Mouse (Mus musculus) naive thymus-derived CD4-positive, alpha-beta T cell, adult 2 months (primary cell): ENCODE measurements around the gene Tor1aip2.
A peak's percentile ranks its signal among the peaks of the same experiment; 100 is the strongest.

Experiments
- DNase-seq: peaks from one replicate; pipeline ENCODE4 v3.0.0-alpha.2; 2011; ENCODE audit warnings: low read depth

Tor1aip2 gene

DNA sequence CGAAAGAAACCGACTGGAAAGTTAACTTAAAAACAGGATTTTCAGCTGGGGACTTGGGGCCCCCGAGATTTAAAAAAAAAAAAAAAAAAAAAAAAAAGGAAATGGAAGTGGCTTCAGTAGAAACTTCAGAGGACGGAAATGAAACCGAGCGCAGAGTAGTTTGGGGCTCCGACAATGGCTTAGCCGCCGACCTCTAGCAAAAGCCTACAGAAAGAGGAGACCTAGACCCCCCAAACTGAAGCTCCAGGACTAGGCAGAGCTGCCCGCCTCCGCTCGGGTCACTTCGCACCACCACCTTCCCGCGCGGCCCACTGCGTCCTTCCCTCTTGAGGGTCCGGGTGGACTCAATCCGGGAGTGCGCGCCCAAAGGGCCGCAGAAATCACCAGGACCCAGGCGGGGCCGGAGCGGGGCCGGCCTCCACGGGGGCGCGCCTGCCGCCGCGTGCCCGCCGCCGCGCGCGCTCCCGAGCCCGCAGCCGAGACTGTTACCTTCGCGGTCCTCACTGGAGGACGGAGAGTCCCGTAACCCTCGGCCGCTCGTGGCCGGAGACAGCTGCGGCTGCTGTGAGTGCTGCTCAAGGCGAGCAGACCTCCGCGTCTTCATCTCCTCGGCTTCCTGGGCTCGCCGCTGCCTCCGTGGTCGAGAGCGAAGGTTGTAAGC lies at the start of gene Tor1aip2:
Tor1aip2 (plus strand) TSS at position 135 of the 661 bp plus-strand sequence.
- peak; percentile 83 for DNase-seq

GRCm38 (mm10) chr1:155987625-155988024 lies 47.6 kb upstream of the Tor1aip2 start:
- DNase-seq, result no peak

DNA sequence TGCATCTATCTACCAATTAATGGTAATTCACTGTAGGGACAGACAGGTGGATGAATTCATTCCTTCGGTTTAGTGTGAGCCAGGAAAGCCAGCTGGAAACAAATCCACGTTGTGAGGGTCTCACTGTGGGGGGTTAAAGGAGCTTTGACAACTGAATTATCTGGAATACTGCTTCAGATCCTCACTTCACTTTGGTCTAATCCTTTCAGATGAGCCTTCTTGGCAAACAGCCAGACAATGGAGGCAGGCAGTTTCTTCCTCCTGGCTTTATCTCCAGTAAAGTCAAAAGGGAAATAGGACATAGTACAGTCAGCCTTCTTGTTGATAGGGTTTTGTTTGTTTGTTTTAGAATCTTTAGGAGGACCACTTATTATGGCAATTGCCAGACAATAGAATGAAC lies 45.8 kb upstream of the Tor1aip2 start:
- no peak for DNase-seq

- no peak for DNase-seq
Measured at GRCm38 (mm10) chr1:155990391-155990790, 44.8 kb upstream of the Tor1aip2 start.

DNA sequence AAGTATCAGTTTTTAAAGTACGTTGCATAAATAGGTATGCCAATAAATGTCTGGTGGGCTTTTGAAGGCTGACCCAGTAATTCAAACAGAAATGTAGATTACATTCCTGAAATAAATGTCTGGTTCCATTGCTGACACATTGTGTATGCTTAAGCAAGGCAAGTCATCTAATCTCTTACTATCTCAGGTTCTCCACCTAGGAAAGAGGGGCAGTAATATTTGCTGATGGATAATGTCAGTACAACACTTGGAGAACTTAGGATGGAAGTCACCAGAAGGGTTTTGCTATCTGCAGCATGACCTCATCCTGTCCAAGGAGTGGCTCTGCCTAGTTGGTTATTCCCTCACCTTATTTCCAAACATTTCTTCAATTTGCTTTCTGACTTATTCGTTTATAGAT lies 40.7 kb upstream of the Tor1aip2 start:
- no peak for DNase-seq

GRCm38 (mm10) chr1:155995612-155996011 lies 39.6 kb upstream of the Tor1aip2 start:
- DNase-seq, result no peak

DNA sequence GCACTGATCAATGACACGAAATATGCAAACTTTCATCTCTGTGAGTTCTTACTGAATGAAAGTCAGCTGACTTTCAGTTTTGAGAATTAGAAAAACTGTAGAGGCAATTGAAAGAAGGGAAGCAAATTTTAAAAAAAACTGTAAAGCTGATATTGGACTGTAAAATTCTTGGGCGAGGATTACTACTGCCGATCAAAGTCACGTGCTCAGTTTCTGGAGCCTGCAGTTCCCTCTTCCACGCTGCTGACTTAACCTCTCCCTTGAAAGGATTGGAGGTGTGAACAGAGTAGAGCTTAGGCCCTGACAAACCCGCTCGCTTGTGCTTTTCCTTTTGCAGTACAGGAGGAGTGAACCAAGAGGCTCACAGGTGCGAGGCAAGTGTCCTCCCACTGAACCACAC lies 32.8 kb upstream of the Tor1aip2 start:
- DNase-seq, result no peak

DNA sequence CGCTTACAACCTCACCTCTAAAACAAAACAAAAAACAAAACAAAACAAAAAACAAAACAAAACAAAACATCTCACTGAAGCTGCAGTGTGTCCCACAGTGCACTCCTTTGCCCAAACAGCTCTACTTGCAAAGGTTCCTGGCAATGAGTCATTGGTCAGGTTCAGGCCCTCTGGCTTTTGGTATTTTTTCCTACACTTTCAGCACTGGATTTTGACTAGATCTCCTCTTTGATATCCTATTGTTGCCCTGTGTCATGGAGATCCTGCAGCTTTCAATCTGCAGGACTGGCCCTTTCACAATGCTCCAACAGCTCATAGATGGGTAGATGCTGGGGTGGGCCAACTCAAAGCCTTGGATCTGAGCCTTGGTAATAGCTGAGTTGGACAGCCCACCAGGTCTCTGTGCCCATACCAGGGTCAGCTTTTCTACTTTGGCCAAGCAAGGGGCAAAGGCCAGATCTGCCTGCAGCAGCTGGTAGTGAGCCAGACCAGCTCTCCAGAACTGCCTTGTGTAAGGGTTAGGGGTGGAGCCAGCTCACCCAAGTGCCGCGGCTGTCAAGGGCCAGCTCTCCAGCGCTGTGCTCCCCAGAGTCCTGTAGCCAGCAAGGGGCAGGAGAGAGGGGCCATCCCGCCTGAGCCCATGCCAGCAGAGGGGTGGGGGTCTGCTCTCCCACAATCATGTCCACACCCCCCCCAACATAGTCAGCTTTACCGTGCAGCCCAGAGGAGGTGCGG lies 31.8 kb upstream of the Tor1aip2 start:
- no peak for DNase-seq

- no peak for DNase-seq
Measured at GRCm38 (mm10) chr1:156005906-156006305, 29.3 kb upstream of the Tor1aip2 start.

DNA sequence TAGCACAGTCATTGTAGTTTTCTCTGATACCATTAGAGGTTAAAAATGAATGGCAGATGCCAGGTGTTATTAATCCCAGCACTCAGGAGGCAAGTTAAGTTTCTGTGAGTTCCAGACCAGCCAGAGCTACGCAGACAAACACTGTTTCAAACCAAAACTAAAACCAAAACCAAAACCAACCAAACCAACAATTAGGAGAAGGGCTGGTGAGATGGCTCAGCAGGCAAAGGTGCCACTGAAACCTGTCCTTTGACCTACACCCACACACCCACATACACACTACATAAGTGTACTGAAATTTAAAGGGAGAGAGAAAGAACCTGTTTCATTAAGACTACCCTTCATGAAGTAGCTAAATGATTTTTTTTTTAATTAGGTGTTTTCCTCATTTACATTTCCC lies 26.2 kb upstream of the Tor1aip2 start:
- DNase-seq, result no peak

DNA sequence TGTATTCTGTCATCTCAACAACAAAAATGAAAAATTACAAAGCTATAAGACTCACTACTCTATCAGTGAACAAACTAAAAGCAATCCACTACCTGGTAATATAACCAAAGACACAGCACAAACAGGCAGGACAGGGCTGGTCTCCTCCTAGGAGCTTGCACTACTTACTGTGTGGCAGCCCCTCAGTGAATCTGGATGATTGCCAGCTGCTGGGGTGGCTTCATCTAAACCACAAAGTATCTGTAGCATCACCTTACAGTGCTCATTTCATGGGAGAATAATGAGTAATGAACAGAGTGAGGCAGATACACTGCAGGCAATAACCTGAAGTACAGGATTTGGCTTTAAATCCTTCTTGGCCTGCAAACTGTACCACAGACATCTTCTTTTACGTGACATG lies 15.4 kb upstream of the Tor1aip2 start:
- no peak for DNase-seq

DNA sequence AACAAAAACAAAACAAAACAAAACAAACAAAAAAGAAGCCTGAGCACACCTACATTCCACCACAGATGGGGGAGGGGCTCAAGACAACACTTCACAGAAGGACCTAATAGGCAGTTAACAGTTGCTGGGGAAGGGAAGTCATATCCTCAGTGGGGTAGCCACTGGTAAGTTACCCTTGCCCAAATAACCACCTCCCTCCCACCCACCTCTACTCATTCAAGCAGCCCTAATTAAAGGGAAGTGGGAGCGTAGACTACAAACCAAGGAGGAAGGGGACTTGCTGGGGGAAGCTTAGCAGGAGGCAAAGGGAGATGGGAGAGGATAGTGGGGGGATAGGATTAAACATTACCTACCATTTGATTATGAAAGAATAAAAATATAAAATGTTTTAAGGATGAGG lies 14.8 kb upstream of the Tor1aip2 start:
- no peak for DNase-seq

DNA sequence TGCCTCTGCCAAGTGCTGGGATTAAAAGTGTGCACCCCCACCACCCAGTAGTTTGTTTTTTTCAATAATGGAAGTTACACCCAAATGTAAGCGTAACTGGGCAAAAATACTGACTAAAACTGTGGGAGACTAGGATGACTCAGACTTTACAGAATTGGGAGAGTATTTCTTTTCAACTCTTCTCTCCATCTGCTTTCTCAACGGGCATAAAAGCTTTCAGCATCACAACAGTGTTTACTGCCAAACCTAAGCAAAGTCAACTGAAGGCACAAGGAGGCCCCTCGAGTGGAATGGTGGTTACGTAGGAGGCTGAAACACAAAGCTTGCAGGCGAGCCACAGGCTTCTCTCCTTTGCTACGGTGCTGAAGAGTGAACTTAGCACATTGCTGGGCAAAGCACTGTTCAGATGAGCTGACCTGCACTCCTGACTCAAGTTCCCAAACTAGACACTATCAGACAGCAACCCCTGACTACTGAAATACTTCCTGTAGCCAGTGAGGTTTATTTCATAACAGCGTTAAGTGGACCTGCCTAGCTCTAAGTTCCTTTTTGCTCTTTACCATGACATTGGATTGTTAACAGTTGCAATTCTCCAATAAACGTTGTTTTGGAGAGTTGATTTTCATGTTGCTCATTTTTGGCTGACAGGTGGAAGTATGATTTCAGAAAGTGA lies 10.2 kb upstream of the Tor1aip2 start:
- no peak for DNase-seq

DNA sequence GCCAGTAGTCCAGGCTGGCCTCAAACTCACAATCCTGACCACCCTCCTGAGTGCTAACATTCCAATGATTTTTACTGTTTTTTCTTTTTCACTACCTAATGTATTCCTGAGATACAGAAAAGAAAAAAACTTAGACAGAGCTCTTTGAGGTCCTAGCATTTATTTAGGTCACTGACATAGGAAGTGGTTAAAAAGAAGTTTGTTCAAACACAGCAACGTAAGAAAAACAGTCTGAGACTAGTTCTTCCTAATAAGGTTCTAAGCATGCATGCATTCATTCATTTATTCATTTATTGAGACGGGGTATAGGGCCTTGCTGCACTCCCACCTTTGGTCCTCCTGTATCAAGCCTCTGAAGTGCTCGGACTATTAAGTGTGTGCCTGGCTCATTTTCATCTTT lies 7.4 kb upstream of the Tor1aip2 start:
- DNase-seq, result no peak

DNA sequence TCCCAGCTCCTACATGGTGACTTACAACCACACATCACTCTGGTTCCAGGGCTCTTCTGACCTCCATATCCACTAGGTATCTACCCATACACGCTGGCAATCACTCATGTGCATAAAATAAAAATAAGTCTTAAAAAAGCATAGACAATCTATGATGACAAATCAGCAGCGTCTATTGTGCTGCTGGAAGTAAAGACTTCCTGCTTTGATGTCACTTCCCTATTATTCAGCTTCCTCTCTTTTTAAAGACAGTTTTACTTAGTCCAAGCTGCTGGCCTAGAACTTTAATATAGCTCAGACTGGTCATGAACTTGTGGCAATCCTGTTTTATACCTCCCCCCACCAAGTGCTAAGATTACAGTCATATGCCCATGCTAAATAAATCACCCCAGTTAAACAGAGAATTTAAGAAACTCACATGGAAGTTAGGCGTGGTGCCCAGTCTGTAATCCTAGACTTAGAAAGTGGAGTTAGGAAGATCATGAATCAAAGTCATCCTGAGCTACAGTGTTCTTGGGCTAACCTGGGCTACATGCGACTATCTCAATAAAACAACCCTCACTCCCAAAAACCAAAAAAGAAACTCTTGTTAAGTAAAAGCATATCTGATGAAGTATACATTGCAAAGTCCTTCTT lies 6.7 kb upstream of the Tor1aip2 start:
- no peak for DNase-seq

GRCm38 (mm10) chr1:156033921-156034320 lies 1.3 kb upstream of the Tor1aip2 start:
- DNase-seq, result no peak

- DNase-seq, result no peak
Measured at GRCm38 (mm10) chr1:156034661-156035060, 542 bp upstream of the Tor1aip2 start.

DNA sequence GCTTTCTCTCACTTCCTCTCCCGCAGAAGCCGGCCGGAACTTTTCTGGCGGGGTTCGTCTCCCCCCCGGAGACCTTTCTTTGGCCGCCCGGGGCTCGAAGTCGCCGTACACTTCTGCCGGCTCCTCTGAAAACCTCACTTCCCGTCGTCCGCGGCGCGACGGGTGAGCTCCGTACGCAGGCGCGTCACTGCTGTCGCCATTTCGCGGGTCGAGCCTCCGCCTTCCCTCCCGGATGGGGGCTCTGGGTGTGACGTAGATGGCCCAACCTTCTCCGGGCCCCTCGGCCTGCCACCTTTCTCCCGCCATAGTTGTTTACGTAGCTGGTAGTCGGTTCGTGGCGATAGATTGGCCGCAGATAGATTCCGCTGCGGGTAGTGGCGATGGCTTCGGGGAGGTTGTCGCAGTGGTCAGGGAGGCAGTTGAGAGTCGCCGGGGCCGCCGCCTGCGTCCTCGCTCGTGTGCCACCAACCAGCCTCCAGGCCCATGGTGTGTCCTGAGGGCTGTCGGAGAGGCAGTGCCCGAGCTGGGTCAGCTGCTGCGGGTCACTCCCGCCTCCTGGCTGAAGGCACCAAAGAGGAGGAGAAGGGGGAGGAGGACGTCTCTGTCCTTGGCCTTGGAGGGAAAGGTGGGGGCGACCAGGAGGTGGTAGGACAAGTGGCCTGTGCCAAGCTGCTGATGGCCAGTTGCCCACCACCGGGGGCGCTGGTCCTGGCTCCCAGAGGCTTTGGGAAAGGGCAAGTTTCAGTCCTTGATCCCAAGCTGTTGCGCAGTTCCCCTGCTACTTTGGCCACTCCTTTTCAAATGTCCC lies 931 bp downstream of the Tor1aip2 start, which contains the start of gene Tor1aip1:
Tor1aip1 (minus strand) TSS at position 551 of the 808 bp plus-strand sequence.
- DNase-seq, result peak; percentile 98

GRCm38 (mm10) chr1:156037144-156037583 lies 2.0 kb downstream of the Tor1aip2 start:
- peak; percentile 81 for DNase-seq

DNA sequence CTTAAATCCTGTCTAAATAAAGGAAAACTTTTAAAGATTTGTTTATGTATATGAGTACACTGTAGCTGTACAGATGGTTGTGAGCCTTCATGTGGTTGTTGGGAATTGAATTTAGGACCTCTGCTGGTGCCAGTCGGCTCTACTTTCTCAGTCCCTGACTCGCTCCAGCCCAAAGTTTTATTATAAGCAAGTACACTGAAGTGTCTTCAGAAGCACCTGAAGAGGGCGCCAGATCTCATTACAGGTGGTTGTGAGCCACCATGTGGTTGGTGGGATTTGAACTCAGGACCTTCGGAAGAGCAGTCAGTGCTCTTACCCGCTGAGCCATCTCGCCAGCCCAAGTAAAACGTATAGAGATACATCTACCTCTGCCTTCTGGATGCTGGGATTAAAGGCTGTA lies 4.8 kb downstream of the Tor1aip2 start:
- DNase-seq, result peak; percentile 67

DNA sequence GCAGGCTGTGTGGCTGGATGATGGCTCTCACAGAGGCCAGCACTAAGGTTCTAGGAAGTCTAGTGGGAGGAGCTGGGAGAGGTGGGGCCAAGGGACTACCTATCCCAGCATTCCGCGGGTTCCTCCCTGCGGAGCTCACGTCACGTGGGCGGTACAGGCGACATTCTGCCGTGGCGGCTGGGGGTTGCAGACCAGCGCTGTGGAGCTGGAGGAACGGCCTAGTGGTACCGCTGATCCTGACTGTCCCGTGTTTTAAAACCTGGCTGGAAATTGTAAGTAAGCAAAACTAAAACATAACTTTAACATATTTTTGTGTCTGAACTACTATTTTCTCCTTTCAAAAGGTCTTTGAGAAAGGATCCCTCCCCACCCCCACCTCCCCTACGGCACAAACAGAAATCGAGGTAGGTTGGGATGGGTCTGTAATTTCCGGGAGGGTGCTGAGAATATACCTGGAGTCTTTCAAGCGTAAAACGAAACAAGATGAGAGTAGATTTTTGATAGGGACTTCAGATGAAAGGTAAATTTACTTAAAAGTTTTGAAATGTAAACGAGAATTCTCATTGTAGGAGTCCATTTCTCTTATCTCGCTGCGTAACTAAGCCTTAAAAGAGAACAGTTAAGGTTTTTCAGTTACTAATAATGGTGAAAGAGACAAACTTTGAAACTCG lies 5.7 kb downstream of the Tor1aip2 start:
- DNase-seq, result peak; percentile 88
